Mouse (Mus musculus) WW6 (cell line): ENCODE results near the gene Gcdh.

Experiments
- DNase-seq: peaks from one replicate; pipeline ENCODE4 v3.0.0-alpha.2; 2013; ENCODE audit warnings: low read depth, low spot score

Gene Gcdh

GRCm38 (mm10) chr8:84893709-84894134 lies at the start of gene Gcdh:
TSS of gene Gcdh (minus strand) at chr8:84893921.
- peak; percentile 93 for DNase-seq

GRCm38 (mm10) chr8:84937620-84938485 lies 44.1 kb upstream of the Gcdh start:
- no peak for DNase-seq

GRCm38 (mm10) chr8:84936962-84937546 lies 43.3 kb upstream of the Gcdh start, which contains the start of gene Mast1:
TSS of gene Mast1 (minus strand) at chr8:84937359.
- DNase-seq = no peak

- DNase-seq = no peak
Observed at GRCm38 (mm10) chr8:84936041-84936961, 42.6 kb upstream of the Gcdh start.

- DNase-seq = no peak
Observed at GRCm38 (mm10) chr8:84935489-84935888, 41.8 kb upstream of the Gcdh start.

GRCm38 (mm10) chr8:84934860-84935259 lies 41.1 kb upstream of the Gcdh start:
- DNase-seq = no peak

- DNase-seq = no peak
Observed at GRCm38 (mm10) chr8:84933767-84934559, 40.2 kb upstream of the Gcdh start.

- DNase-seq = no peak
Observed at GRCm38 (mm10) chr8:84930582-84930981, 36.9 kb upstream of the Gcdh start.

GRCm38 (mm10) chr8:84928456-84929306 lies 35.0 kb upstream of the Gcdh start:
- DNase-seq = no peak

- DNase-seq = no peak
Observed at GRCm38 (mm10) chr8:84927513-84927912, 33.8 kb upstream of the Gcdh start.

GRCm38 (mm10) chr8:84925557-84925956 lies 31.8 kb upstream of the Gcdh start:
- no peak for DNase-seq

GRCm38 (mm10) chr8:84921596-84921995 lies 27.9 kb upstream of the Gcdh start:
- no peak for DNase-seq

- no peak for DNase-seq
Observed at GRCm38 (mm10) chr8:84918646-84919045, 24.9 kb upstream of the Gcdh start.

- no peak for DNase-seq
Observed at GRCm38 (mm10) chr8:84917781-84918180, 24.1 kb upstream of the Gcdh start.

GRCm38 (mm10) chr8:84915269-84915668 lies 21.5 kb upstream of the Gcdh start:
- peak; percentile 98 for DNase-seq

GRCm38 (mm10) chr8:84913960-84914359 lies 20.2 kb upstream of the Gcdh start:
- no peak for DNase-seq

GRCm38 (mm10) chr8:84913502-84913900 lies 19.8 kb upstream of the Gcdh start:
- no peak for DNase-seq

- peak; percentile 87 for DNase-seq
Observed at GRCm38 (mm10) chr8:84912895-84913501, 19.3 kb upstream of the Gcdh start.

- no peak for DNase-seq
Observed at GRCm38 (mm10) chr8:84912391-84912790, 18.7 kb upstream of the Gcdh start.

- no peak for DNase-seq
Observed at GRCm38 (mm10) chr8:84911854-84912253, 18.1 kb upstream of the Gcdh start.
